Mouse (Mus musculus) spleen, adult 12 weeks (tissue): ENCODE results near the gene Mbtd1.

Experiments used
- DNase-seq: peaks from one replicate; pipeline ENCODE4 v3.0.0; 2022; ENCODE audit warnings: low spot score

Mbtd1 gene

DNA sequence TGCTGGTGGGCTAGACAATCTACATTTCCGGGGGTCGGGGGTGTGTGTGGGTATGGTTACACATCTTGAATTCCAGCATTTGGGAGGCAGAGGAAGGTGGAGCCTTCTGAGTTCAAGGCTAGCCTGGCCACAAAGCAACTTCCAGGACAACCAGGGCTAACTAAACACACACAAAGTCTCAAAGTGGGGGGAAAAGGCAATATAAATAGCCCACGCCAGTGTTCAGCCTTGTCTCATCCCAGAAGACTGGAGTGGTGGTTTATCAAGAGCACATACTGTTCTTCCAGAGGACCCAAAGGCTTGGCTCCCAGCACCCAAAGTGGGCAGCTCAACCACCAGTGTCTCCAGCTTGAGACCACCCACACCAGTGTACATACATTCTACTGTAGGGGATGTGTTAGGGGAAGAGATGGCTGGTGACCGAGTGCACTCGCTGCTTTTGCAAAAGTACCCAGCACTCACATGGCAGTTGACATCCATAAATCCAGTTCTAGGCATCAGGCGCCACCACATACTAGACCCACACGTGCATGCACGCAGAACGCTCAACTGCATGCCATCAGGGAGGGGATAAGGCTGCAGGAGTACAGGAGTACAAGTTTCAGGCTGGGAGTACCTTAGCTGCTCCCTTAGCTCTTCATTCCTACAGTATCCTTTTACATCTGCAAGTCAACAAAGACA, 63.4 kb downstream of the Mbtd1 start:
- no peak for DNase-seq

DNA sequence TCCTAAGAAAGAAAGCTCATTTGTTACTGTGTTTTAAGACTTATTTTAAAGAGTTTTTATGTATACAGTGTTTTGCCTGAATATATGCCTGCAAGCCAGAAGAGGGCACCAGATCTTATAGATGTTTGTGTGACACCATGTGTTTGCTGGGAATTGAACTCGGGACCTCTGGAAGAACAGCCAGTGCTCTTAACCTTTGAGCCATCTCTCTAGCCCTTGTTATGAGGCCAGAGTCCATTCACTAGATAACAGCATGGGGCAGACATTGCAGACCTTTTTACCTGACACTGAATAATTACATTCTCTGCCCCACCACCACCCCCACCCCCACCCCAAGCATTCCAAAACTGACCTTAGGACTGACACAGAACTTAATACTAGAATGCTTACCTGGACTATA, 64.4 kb downstream of the Mbtd1 start:
- no peak for DNase-seq

DNA sequence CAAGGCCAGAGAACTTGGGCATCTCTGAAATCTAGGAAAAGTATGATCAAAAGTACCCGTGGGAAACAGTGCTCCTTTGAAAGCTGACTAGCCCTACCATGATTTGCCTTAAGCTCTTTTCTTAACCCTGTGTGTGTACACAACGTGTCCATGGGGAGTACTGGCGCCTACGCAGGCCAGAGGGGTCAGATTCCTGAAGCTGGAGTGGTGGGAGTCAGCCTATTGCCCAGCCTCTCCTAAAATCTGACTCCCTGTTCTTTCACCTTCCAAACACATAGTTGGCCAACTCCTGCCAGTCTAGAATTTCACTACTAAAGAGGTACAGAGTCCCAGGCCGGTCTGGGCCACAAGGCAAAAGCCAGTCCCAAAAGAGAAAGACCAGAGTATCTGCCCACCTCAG, 66.7 kb downstream of the Mbtd1 start:
- no peak for DNase-seq

DNA sequence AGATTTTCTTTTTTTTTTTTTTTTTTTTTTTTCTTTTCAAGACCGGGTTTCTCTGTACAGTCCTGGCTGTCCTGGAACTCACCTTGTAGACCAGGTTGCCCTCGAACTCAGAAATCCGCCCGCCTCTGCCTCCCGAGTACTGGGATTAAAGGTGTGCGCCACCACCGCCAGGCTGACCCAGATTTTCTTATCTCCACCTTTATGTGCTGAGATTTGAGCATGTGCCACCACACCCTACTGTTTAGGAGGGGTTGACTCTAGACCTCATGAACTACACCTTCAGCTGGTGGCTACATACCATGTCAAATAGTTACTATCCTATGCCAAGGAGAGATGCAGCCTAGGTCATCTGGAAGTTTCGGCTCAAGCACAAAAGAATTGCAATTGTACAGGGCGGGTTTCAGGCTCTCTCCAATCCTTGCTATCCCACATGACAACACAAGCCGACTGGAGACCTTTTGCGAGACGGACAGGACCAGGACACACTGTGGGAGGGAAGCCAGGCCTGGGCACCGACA, 69.1 kb downstream of the Mbtd1 start:
- no peak for DNase-seq

DNA sequence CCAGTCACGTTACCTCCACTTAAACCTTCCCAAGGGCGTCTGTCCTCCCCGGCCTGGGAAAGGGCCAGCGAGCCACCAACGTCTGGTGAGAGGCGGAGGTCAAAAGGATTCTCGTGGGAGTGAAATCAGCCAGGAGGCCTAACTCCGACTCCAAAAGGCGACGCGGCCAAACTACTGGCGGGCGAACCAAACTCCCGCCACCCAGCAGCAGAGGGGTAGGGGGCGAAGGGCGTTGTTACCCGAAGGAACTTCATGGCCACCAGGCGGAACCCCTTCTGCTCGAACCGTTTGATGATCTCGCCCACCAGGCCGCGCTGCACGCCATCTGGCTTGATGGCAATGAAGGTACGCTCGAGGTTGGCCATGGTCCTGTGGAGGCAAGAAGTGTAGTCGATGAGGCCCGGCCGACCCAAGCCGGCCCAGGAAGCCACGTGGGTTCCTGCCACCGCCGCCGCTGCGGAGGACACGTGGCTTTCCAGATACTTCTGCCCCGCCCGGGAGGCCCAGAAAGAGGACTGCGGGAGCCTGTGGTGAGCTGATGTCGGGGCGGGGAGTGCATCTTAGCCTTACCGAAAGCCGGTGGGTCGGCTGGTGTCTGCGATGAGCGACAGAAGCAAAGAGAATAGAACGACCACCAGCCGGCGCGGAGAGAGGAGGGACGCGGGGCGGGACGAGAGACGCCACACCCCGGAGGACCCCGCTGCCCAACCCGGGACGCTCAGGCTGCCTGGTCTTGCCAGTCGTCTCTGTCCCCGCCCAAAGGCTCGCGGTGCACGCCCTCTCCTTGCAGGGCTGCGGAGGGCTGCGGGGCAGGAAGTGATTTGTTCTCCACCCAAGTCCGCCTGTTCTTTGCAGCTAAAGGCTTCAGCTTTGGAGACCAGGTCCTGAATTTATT, 69.9 kb downstream of the Mbtd1 start:
- peak; percentile 77 for DNase-seq

DNA sequence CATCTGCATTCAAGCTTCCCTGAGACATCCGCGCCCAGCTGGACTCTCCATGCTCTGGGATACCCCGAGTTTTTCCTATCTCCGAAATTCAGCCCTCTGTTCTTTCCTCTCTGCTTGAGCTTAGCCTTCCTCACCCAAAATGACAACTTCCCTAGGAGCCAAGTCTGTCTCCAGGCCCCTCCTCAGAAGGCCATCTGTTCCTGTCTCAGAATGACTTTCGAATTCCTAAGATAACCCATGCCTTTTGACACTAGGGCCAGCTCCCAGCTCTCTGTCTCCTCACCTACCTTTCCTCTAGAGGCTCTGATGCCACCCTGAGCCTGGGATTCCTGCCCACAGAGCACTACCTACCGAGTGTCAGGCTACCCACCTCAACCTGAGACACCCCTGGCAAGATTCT, 70.5 kb downstream of the Mbtd1 start, which contains the start of gene Nme2:
Nme2 (minus strand) TSS at position 101 of the 400 bp plus-strand sequence.
- no peak for DNase-seq

DNA sequence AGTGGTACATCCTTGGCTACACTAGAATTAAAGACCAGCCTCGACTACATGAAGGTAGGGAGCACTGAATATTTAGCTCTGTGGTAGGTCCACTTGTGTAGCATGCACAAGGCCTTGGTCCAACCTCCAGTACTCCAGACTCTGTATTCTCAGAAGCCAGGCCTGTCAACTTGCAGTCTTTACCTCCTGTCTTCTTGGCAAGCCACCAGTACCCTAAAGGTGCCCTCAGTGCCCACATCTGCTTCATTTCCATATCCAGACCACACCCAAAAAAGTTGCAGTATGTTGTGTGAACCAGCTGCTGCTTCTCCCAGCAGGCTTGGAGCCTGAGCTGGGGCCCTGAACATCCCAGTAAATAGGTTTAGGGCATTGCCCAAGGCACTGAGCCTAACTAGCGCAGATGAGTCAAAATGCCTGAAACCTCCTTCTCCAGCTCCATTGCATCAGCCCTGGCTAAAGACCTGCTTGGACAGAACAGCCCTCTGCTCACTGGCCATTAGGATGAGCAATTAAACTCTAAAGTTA, 71.4 kb downstream of the Mbtd1 start:
- DNase-seq: no peak

DNA sequence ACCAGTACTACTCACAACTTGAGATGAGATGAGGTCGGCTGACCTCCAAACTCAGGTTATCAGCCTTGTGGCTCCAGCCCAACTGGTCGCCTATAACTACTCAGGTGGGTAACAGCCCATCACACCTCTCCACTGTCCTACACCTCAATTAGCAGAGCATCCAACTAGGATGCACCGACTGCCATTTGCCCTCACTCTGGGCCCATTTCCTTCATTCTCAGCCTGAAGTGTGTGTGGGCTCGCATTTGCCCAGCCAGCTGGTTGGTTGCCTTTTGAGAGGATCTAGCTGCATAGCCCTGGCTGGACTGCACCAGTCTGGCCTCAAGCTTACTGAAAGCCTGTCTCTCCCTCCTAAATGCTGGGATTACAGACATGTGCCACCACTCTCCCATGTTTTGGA, 72.1 kb downstream of the Mbtd1 start:
- no peak for DNase-seq

DNA sequence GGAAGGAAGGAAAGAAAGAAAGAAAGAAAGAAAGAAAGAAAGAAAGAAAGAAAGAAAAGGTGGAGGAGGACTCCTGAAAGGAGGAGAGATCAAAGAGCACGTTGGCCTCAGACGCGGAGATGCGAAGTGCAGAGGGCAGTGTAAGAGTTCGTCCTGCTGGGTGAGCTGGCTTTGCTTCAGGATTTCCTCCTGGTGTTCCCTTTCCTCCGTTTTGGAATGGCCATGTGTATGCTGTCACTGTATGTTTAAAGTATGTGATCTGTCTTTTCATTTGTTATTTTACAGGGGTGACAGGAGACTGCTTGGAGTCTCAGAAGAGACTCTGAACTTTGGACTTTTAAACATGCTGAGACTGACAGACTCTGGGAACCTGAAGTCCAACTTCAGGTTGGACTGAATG, 75.8 kb downstream of the Mbtd1 start:
- DNase-seq: no peak

DNA sequence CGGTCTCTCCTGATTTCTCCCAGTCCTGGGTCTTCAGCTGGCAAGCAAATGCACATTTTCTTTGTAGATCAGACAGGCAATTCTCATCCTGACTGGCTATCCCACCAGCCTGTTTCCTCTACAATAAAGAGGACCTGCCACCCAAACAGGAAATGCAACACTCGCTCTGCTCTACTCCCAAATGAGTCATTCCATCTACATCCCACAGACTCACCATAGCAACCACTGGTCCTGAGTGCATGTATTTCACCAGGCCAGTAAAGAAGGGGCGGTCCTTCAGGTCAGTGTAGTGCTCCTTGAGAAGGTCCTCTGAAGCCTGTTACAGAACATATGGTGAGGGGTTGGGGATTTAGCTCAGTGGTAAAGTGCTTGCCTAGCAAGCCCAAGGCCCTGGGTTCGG, 77.4 kb downstream of the Mbtd1 start:
- no peak for DNase-seq

DNA sequence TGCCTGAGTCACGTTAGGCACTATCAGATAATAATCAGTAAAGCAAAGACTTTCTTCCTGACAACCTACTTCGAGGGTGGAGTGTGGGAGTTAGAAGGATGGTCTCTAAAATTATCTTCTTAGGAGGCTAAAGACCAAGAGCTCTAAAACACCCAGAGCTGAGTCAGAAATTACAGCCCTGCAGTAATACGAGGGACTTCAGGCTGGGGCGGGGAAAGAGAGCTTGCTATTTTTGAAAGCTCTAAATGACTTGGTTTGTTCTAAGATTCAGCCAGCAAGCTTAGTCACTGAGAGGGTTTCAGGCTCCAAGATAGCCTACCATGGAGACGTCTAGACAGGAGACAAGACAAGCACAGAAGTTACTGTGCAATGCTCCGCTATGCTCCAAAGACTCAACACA, 79.7 kb downstream of the Mbtd1 start:
- DNase-seq: no peak

DNA sequence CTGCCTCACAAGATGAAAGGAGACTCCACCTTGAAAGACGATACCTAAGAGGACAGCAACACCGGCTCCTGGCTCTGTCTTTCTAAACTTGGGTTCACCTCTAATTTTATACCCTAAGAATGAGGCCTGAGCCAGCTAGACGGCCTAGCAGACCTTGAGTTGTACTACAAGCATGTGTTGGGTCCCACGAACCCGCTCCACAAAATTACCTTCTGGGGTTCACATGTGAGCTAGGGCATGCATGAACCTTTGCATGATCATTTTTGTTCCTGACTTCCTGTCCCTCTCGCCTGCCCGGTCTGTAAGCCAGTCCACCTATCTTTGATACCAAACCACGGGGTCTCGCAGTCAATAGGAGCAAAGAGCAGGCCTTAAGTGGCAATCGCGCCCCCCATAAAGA, 81.7 kb downstream of the Mbtd1 start:
- no peak for DNase-seq

DNA sequence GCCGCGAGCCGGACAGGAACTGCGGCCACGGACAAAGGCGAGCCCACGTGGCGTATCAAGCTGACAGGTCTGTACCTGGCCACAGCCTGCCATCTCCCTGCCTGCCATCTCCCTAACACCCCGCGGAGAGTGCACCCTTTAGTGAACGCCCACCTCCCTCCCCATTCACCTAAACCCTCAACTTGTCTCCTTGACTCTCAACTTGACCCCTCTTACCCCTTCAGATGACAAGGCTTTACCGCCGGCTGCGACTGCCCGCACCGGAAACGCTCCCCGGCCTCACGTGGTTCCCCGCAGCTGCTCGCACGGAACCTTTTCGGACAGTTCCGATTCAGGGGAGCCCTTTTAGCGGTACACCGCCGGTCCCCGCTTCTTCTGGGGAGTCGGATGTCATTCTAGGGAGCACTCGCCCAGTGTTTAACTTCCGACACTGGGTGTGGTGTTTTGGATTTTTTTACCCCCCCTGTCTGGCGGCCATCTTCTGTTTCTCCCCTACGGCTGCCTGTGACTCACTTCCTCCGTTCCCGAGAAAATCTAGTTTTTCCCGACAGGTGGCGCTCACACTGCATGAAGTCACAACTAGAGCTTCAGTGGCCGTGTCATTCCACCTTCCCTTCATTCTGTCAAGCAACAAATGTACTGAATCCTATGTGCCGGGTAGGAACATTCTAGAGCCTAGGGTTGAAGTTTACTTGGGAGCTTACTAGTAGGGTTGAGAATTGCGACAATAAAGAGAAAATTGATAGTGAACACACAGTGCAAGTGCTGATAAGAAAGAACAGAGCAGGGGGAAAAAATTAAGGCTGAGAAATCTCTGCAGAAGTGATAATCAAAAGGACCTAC, 82.6 kb downstream of the Mbtd1 start, which contains the start of the genes Gm20390 and Nme1:
Gm20390 (minus strand) TSS at position 289 of the 843 bp plus-strand sequence.
Nme1 (minus strand) TSS at position 517 of the 843 bp plus-strand sequence.
- peak; percentile 95 for DNase-seq

DNA sequence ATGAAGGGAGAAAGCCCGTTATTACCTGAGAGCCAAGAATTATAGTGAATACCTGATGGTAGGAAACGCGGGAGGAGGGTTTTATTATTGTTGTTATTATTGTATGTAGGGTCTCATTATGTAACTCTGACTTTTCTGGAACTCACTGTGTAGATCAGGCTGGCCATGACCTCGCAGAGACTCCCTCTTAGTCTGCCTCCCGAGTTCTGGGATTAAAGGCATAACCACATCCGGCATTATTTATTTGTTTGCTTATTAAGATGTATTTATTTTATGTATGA, 83.1 kb downstream of the Mbtd1 start:
- no peak for DNase-seq

DNA sequence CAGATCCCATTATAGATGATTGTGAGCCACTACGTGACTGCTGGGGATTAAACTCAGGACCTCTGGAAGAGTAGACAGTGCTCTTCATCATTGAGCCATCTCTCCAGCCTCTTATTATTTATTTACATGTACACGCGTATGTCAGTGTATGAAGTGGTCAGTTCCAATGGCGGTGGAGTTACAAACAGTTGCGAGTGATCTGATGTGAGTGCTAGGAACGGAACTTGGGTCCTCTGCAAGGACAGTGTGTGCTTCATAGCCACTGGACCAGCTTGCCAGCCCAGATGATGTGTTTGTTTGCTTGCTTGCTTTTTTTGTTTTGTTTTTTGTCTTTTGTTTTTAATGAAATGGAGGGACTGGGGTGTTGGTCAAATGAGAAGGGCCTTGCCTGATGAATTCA, 83.5 kb downstream of the Mbtd1 start:
- DNase-seq: no peak

DNA sequence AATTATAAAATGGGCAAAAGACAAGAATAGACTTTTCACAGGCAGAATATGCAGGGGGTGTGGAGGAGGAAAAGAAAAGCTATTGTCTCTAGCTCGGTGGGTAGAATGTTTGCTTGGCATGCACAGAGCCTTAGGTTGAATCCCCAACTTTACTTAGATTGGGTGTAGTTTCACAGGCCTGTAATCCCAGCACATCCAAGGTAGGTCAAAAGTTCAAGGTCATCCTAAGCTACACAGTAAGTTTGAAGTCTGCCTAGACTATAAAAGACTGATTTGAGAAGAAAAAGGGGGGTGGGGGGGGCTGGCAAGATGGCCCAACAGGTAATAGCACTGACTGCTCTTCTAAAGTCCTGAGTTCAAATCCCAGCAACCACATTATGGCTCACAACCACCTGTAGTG, 84.1 kb downstream of the Mbtd1 start:
- no peak for DNase-seq

DNA sequence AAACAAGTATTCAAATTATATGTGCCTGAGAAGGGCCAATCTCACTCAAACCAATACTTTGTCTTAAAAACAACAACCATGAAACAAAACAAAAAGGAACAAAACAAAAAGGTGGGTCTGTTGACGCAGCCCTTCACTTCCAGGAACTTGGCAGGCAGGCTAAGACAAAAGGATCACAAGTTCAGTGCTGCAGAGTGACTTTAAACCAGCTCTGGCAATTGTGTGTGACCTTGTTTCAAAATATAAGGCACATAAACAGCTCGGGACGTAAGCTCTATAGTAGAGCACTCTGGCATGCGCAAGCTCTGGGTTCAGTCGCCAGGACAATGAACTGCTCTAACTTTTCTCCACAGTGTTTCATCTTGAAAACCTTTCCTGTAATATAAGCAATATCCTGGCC, 87.3 kb downstream of the Mbtd1 start:
- DNase-seq: no peak

DNA sequence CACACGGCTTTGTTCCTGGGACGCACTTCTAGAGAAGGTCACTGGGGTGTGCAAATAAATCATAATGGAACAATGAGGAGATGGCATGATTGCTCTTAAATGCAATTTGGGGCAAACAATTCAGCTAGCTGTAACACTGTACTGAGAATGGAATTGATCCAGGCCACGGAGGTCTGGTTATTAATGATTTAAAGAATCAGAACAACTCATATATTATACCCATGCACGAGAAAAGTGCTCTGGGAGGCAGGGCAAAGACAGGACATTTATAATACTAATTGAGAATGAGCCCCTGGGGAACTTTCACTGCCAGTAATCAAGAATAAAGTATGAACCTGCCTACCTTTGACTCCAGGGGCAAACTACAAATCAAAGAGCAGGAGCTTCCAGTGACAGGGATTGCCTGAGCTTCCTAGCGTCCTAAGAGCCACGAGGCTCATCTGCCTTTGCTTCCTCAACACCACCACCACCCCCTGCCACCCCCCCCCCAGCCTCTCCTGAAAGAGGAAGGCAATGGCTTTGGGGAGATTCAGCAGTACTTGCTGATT, 93.9 kb downstream of the Mbtd1 start:
- DNase-seq: no peak

DNA sequence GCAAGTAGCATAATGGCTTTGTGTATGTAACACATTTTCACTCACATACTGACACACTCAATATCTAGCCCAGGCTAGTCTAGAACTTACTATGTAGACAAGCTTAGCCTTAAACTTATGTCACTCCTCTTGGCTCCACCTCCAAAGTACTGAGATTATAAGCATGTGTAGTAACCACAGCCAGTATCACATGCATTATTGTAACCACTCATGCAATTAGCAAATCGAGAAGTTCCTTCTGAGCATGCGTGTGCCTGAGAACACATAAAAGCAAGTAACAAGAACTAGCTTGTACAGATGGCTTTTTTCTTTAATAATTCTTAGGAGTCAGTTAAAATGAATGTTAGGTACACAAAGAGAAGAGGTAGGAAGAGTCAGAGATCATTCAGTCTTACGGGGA, 99.0 kb downstream of the Mbtd1 start:
- DNase-seq: no peak

DNA sequence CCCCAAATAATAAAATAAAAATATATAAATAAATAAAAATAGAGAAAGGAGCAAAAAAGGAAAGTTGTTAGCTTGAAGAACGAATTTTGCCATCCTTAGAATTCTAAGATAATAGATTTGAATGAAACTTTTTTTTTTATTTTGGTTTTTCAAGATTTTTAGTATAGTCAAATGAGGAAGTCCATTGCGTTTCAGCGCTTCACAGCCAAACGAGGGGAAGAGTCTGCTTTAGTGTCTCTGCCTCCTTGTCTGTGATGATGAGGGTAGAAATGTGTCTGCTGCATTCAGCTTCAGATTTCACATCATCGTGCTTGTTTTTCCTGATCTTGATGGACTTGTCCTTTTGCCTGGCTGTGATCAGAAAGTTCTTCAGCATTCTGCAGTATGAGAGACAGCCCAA, 99.6 kb downstream of the Mbtd1 start:
- no peak for DNase-seq

DNA sequence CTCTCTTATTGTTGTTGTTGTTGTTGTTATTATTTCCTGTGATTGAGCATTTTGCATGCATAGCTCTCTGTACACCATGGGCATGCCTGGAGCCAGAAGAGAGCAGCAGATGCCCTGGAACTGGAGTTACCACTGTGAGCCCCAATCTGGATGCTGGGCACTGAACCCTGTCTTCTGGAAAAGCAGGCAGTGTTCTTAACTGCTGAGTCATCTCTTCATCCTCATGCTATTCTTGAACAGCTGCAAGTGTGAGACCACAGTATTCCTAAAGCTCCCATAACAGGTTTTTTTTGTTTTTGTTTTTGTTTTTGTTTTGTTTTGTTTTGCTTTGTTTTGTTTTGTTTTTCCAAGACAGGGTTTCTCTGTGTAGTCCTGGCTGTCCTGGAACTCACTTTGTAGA, 100.6 kb downstream of the Mbtd1 start:
- DNase-seq: no peak

DNA sequence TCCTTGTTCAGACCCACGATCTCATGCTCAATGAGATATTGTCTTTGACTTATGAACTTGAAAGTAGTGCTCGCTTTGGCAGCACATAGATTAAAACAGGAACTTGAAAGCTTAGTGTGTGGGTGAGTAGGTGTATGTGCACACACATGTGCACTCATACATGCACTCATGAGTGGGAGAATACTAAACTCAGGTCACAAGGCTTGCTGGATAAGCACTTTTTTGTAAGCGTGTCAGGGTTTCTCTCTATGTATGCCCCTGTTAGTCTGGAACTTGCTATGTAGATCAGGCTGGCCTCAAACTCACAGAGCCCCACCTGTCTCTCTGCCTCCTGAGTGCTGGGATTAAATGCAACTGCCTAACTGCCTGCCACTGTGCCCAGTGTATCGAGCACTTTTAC, 101.4 kb downstream of the Mbtd1 start:
- DNase-seq: no peak
